Mouse (Mus musculus) T-cell, adult 2 months (primary cell): ENCODE results near the gene Hoxa5.

ENCODE experiments used
- DNase-seq: peaks from one replicate; pipeline ENCODE4 v3.0.0; 2022; ENCODE audit warnings: low spot score

Gene Hoxa5

DNA sequence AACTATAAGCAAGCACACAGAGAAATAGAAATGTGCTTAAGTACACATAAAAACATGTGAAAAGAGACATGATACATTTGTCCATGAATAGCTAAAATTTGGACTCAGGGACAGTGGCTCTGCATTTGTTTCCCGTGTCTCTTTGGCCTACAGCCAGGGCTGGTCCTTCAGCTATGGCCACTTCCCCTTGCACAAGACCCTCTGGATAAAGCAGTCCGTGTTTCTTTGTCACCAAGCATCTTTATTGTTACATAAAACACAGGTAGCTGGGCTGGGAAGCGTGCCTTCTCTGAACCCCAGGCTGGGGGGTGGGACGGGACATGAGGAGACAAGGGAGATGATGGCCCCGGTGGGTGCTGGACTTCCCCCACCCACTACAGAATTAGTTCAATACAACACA, 9.9 kb upstream of the Hoxa5 start:
- no peak for DNase-seq

DNA sequence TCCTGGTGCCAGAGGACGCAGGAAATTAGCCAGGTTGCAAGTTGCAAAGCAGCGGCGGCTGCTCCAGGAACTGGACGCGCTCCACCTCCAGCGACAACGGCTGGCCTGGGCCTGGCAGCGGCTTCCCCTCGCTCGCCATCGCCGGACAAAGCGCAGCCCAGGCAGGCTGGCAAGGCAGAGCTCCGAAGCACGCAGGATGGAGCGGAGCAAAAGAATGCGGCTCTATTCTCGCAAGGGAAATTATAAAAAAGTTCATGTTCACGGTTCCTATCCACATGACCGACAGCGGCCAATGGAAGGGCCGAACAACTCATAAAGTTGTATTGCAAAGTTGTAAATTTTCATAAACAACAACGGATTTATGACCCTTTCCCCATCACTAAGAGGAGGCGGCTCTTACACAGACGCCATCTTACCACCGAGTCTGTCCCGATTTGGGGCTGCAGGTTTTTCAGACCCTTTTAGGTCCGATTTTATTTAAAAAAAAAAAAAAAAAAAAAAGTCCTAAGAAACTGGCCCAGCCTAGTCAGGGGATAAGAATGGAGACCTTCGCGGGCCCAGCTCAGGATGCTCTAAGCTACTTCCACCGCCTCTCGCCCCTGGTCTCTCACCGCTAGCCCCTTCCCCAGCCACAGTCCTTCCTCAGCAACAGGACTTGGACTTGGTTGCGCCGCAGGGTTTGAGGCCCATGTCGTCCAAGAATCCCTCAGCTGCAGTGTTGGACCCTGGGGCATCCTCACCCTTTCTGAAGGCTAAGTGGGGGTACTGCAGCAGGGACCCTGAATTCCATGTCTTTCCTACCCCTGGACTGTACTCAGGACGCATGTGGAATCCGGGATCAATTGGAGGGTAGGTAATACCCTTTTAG, 9.0 kb upstream of the Hoxa5 start, which contains the start of the genes Hoxa3 and Gm28308:
Hoxa3 (minus strand) TSS at position 218 of the 868 bp plus-strand sequence.
Gm28308 (minus strand) TSS at position 221 of the 868 bp plus-strand sequence.
- no peak for DNase-seq

DNA sequence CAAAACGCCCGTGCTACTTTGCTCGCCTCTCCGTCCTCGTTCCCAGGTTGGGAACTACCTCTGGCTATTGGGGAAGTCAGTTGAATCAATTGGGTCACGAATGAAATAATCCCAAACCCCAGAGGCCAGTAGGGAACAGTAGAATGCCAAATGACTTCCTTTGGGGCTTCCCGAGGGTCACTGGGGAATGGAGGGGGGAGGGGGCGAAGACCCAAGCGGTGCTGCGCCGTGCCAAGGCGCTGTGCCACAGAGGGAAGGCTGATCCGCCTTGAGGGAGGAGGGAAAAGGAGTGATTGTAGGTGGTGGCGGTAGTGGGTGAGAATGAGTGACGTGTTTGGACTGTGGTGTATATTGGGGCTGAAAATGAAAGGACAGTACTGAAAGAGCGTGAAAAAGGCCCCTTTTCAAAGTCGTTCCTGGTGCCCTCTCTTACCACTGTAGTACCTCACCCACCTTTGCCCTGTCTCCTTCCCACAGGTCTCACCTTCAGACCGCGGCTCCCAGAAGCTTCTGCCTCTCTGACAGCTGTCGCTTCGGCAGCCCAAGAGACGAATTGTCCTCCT, 8.2 kb upstream of the Hoxa5 start:
- no peak for DNase-seq

DNA sequence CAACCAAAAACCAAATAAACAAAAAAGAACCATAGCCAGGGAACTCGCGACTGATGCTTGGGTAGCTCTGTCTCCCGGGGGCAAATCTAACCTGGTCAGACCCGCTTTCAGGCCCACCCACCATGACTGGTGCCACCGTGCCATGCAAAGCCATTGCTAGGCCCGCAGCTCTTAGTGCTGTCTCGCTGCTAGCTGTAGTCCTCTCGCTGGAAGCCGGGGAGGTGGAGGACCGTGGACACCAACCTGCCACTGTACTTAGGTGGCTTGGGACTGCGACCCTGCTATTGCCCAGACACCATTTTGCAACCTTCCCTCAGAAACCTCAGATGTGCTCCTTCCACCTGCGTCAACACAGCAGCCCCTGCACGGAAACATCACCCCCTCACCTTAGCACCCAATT, 7.6 kb upstream of the Hoxa5 start:
- no peak for DNase-seq

DNA sequence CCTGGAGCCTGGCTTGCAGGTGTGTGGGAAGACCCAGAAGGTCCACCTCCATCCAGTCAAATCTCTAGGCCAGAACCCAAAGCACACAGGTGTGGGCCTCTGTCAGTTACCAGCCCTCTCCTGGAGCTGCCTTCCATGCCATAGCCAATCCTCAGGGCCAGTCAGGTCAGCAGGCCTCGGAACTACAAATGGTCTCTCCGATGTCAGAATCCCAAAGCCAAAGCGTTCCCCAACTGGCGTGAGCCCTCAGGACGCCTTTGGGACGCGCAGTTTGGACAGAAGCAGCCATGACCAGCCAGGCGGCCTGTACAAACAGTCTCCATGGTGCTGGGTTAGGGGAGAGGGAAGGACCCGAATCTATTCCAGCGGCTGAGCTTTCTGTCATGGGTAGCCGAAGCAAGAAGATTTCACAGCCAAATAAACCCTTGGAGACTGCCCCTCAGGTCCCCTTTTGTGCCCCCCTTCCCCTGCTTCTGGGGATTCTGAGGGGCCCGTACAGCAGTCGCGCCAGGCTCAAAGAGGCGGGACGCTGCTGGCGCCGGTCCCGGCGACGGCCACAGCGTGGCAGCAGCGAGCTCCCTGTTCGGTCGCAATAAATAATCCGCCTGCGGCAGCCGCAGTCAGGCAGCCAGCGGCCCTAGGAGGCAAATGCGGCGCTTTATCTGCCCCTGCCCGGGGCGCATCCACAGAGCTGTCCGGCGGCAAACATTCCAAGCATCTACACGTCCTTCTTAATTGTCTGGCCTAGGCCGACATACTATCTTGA, 7.0 kb upstream of the Hoxa5 start:
- DNase-seq, result peak; percentile 69

DNA sequence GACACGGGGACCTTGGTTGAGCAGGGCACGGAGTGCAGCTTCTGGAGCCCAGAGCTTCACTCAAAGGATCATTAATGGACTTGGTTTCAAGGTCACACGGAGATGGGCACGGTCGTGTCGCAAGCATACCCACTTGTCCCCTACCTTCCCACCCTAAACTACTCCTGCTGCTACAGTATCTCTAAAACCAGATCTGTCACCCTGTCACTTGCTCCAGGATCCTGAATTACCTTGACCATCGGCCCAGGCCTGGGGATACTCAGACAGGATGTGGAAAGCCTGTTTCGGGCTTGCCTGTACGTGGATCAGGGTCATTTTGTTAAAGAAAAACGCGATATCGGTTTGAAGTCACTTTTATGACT, 5.3 kb upstream of the Hoxa5 start:
- no peak for DNase-seq

DNA sequence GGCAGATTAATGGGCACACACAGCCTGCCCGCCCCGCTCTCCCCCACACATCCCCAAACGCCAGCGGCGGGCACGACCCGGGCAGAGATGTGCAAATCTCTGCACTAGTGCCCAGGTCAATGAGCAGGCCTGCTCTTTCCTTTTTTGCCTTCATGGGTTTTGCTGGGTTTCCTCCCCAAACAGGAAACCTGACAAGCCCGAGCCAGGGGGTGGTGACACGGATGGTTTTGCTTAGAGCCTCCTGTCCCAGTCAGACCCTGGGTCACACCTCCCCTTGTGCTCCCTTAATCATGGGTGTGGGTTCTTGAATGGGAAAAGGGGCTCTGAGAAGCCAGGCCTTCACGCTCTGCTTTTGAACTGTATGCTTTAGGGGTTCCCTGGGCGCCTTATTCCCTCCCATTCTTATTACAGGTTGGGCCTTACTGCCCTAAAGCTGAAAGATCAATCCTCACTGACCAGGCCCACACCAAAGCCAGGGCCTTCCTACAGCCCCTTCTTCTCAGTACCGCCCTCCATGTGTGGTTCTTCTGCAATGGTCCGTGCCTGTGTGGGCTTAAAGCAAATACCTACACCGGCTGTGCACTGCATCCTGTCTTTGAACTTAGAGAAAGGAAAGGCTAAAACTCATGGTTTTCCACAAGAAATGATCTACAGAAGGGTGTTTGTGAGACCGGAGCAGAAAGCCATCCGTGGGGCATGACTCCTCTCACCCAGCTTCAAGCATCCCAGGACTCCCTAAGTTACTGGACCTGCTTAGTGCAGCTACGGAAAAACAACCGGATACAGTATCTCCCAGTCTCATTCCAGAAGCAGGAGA, 4.7 kb upstream of the Hoxa5 start:
- no peak for DNase-seq

DNA sequence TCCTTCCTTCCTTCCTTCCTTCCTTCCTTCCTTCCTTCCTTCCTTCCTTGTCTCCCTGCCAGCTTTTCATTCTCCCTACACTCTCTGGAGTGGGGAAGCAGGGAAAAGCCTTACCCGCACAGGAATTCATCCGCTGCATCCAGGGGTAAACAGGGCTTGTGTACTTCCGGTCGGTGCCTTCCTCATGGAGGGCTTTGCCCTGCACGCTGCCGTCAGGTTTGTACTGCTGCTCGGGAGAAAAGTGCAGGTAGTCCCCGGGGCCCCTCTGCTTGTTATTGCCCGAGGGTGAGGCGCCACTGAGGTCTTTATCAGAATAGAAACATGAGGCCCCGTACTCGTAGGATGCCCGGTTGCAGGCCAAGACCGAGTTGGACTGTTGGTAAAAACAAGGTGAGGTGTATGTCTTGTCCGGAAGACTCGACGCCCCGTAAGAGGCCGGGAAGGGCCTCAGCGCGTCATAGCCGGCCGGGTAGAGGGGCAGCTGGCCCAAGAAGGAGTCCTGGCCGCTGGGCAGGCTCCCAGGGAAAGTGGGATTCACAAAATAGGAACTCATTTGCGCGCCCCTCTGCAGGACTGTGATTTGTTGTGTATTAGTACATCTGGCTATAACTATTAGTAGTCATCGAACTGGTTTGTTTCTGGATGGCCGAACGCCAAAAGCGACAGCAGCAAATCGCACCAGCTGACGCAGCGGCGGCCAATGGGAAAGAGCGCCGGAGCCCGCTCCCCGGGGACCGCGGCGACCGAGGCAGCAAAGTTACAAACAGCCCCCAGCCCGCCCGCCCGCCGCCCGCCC, 3.9 kb upstream of the Hoxa5 start, which contains the start of gene Hoxa6:
Hoxa6 (minus strand) TSS at position 651 of the 796 bp plus-strand sequence.
- DNase-seq, result no peak

DNA sequence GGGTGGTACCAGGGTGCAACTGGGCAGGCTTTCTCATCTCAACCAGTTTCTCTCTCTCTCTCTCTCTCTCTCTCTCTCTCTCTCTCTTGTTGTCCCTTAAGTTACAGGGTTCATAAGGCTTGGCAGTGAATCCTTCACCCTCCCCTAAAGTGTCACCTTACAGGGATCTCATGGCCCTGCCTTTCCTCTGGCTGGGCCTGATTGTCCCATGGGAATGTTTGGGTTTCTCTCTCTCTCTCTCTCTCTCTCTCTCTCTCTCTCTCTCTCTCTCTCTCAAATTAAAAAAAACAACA, 3.2 kb upstream of the Hoxa5 start:
- DNase-seq, result no peak

DNA sequence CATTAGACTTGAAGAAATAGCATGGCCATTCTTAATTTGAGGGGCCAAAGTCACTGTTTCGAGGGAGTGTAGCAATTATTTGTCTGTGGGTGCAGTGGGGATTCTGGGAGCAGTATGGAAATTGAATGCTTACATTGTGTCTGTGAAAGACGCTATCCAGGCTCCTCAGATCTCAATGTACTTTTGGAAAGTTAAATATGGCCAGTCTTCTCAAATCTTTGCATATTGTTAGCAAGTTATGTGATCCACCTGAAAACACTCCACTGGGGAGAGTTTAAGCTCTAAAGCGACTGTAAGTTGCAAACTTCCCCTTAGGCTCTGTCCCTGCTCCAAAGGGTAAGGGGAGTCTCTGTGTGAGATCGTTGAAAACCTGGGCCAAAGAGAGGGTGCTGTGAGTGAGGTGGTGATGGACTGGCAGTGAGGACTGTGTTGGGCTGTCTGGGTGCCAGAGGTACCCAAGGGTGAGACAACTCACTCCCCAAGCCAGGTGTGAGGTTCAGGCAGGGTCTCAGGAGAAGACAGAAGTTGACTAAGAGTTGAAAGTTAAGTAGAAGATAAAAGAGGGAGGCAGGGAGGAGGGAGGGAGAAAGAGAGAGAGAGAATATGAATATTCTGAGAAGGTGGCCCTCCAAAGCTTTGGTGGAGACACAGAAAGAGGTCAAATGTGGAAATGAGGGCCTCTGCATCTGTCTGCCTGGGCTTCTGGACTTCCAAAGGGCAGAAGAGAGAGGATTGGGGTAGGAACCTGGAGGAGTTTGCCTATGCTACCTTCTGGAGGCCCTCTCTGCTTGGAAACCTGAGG, 2.7 kb upstream of the Hoxa5 start:
- DNase-seq, result no peak

DNA sequence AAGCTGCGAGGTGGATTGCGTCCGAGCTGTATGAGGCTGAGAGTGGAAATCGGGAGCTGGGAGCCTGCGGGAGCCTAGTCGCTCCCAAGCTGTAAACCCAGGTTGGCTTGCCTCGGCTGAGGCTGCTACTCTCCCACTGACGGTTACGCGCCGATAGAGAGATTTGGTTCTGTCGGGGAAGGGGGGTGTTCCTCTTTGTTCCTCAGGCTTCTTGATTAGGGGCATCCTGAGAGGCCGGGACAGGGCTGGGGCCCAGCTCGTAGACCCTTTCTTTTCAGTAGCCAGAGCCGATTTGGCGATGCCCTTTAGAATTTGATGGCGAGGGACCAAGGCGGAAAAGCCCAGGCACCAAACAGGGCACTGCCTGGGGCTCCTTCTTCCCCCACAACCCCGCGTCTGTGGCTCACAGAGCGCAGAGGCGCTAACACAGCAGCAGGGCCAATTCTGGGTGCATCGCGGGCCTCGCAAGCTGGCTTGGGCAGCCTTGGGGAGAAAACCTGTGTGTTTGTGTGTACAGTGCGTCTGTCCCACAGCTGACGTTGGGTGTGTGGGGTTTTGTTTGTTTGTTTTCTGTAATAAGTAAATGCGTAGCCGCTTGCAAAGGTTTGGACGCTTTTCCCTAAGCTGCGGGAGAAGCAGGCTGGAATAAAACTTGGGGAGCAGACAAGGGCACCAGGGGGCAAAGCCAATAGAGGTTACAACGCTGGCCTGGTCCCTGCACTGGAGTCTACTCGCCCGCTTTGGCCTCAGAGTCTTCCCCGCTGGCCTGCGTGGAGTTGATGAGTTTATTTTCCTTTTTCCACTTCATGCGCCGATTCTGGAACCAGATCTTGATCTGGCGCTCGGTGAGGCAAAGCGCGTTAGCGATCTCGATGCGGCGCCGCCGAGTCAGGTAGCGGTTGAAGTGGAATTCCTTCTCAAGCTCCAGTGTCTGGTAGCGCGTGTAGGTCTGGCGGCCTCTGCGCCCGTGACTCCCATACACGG, 1.5 kb upstream of the Hoxa5 start:
- DNase-seq, result no peak

DNA sequence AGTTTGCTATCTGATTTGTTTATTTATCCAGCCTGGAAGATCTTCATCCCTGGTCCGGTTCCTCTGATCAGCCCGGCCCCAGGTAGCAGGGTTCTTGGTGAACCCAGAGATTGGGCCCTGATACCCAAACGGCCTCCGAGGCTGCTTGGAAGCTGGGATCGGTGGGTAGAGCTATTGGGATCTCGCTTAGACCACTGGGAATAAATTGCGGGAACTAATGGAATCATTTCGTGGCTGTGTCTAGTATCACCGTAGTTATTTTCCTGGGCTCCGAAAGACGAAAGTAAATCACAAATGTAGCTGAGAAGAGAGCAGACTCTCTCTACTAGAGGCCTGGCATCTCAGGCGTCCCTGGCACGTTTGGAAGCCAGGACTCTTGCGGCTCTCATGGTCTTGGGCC, 834 bp upstream of the Hoxa5 start:
- no peak for DNase-seq

DNA sequence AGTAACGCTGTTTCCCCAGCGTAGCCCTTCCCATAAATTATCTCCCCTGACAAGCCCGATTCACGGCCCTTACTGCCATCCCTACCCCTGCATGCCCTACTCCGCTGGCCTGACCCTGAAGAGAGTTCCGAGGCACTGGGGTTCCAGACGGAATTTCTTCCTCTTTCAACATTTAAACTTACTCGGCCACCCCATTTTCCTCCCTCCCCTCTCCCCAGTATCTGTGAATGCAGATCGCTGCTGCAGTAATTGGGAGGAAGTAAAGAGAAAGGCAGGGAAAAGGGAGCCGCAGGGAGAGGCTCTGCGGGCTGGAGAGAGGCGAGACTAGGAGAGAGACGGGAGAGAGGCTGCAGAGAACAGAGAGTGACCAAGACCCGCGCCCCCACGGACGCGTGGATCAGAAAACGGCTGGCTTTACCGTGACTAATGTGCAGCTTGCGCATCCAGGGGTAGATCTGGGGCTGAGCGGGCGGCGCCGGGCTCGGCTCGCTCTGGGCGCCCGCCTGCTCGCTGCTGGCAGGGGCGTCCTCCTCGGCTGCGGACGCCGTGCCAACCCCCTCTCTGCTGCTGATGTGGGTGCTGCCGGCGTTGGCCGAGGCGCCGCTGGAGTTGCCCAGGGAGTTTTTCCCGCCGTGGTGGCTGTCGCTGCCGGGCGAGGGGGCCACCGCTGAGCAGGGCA, 877 bp downstream of the Hoxa5 start:
- DNase-seq, result no peak

DNA sequence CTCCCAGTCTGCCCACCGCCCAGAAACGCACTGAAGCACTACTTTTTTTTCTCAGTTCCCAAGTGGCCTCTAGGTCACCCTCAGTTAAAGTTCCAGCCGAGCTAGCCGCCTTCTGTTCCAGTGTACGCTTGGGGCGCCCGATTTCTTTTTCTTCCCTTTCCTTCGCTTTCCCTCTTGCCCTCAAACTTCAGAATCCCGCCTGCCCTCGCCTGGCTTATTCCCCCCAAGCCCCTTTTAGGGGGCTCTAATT, 1.3 kb downstream of the Hoxa5 start:
- DNase-seq, result no peak

DNA sequence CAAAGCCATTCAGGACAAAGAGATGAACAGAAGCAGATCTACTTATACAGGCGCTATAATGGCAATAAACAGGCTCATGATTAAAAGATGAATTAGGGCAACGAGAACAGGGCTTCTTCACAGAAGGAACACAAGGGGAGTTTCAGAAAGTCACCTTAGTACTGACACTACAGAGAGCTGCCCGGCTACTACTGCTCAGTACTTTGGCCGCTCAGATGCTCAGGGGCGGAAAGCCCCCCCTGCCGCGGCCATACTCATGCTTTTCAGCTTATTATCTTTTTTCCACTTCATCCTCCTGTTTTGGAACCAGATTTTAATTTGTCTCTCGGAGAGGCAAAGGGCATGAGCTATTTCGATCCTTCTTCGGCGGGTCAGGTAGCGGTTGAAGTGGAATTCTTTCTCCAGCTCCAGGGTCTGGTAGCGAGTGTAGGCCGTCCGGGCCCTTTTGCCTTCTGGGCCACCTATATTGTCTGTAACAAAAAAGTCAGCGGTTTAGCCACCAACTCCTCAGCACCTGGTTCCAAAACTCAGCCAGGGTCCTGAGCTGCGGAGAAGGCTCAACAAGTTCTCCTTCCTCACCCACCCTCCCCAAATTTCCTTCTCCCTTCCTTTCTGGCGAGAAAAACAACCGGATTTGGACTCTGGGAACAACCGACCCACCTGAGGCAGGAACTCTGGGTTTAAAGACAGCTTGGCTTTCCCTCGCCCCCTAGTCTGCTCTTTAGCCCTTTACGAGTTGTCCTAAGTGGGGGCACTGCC, 1.8 kb downstream of the Hoxa5 start:
- no peak for DNase-seq

DNA sequence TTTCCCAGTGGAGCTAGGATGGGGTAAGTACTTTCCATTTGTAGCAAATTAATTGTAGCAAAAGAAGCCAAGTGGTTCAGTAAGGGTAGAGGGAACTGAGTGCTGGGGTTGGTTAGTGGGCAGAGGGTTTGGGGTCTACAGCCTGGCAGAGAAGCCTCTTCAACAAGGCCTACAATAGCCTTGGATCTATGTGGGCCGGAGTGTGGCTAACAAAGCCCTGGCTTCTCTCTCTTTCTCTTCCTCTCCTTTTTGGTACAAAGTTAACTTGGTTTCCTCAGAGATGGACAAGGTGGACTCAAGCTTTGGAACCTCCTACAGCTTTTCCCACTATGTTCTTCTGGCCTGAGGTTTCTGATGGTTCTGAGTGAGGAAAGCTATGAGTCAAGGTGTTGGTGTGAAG, 3.1 kb downstream of the Hoxa5 start:
- no peak for DNase-seq

DNA sequence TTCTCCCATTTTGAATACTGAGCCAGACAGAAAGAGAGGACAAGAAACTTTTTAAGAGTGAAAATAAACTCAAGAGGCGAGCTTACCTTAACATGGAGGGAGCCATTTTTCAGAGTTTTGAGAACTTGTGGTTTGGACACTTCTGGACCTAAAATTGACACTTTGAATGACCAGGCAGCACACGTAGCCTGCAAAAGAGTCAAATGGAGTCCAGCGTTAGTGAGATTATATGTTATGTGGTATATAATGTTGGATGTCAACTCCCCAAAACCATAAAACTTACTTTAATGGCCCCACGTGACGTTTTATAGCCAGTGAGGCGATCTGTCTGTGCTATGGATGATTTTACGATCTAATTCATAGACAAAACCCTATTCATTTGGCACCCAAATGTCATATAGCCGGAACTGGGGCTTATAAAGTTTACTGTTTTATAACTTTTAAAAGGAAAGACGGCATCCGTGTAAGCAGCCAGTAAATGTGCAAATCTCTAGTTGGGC, 3.6 kb downstream of the Hoxa5 start:
- no peak for DNase-seq

DNA sequence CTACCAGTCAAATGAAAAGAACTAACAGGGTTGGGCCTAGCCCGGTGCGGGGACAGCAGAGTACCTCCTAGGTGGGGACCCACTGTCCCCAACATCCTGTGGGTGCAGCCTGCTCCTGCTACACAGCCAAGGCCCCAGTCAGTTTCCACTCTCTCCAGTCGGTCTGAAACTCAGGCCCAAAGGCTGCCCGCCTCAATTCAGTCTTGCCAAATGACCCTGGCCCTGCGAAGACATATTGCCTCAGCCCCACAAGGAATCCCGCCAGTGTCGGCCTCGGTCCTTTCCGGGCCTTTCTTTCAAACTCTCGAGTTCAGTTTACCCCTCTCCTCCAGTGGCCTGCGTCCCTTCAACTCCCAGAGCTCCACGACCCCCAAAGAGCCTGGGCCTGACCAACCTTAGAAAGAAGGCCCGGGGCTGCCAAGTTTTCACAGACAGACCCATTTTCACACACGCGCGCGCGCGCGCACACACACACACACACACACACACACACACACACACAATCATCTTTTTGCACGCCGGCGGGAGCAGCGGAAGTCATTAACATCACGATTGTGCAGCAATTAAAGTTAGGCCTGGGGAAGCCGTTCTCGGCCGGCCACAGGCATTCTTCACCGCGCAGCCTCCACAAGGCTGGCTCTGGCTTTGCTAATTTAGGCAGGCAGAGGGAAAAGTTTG, 4.2 kb downstream of the Hoxa5 start:
- no peak for DNase-seq
